Mouse (Mus musculus): ENCODE results near the gene Phf3. TPM values are rescaled to one million over a fixed set of nuclear protein-coding genes. Genes with fewer than 3 reads are reported as not detected.

The Phf3 gene
- polyA plus RNA-seq, 1 experiment, result 9.9 TPM

DNA sequence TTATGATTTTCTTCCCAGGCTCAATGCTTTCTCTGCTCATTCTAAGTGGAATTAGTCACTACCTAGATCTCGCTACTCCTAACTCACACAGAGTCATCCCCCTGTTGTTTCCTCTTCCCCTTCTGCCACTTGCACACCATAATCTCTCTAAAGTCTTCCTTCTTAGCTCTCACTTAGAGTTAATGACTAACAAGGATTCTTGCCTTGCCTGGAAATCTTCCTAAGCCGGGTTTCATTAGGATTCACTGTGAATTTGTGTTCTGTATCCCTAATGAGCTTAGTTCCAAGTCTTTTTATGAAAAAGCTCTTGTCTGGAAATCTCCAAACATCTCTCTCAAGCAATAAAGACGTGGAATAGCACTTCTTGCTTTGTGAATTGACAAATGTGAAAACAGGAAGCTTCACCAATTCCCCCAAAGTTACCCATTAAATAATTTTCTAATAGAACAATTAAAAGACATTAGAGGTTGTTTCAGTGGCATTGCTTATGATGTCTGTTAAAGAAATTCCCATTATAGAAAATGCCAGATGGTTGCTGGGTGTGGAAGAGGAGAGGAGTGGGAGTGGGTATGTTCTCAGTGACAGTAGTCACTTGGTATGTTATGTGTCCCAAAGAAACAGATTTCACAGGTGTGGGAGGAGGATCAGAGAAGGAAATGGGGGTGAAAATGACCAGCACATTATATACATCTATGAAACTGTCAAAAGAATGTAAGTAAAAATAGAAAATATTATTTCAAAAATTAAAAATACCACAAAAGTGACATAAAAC, 118.1 kb downstream of the Phf3 start:
- no peak for TF ChIP-seq CEBPB (IDR thresholded peaks at IDR 0.05; ENCODE audit: low read depth)
- no peak for TF ChIP-seq CTCF (IDR thresholded peaks at IDR 0.05; ENCODE audit: control insufficient read depth, insufficient read depth, insufficient read length)
- no peak for TF ChIP-seq FOSL1 (IDR thresholded peaks at IDR 0.05; ENCODE audit: insufficient read depth, low read length, poor library complexity, severe bottlenecking)
- no peak for TF ChIP-seq MYOD1 (IDR thresholded peaks at IDR 0.05; ENCODE audit: control insufficient read depth, insufficient read length, low read depth)
- no peak for TF ChIP-seq MAX (IDR thresholded peaks at IDR 0.05)
- TF ChIP-seq USF1 (IDR thresholded peaks at IDR 0.05; ENCODE audit: low read depth), result no peak
- TF ChIP-seq MYOG (IDR thresholded peaks at IDR 0.05; ENCODE audit: control insufficient read depth, extremely low read depth, insufficient read length), result no peak
- Histone ChIP-seq H3K79me3 (ENCODE audit: low read depth) (no peaks in the 10 kb centered on the region), H3K27me3 (ENCODE audit: control insufficient read depth, insufficient read depth, insufficient read length) (no peaks in the 10 kb centered on the region), H3K79me2 (ENCODE audit: control insufficient read depth, insufficient read depth) (no peaks in the 10 kb centered on the region), H3K36me3 (ENCODE audit: control insufficient read depth, insufficient read depth) (no peaks in the 10 kb centered on the region), H3ac (ENCODE audit: control insufficient read depth, insufficient read length, low read depth) (no peak overlapping the region), H3K4me3 (ENCODE audit: insufficient read depth, poor library complexity, severe bottlenecking) (no peak overlapping the region)

Other genes starting within 250 kb of the Phf3 start
- 0.11 TPM for gene AC153137.1, start 104.0 kb upstream of the Phf3 start, polyA plus RNA-seq (2012; fragmentation: generic; extraction: Trizol)

Measured in C2C12 (cell line).